Mouse (Mus musculus) activated CD4-positive, CD25-positive, alpha-beta regulatory T cell, adult 4 months (primary cell): Measurements from ENCODE around the gene Rgs12. TPM values are rescaled to one million over a fixed set of nuclear protein-coding genes. Genes with fewer than 3 reads are reported as not detected.

Source experiments
- ATAC-seq: one replicate; pipeline ENCODE4 v1.8.0; 2017
- polyA plus RNA-seq, 2 experiments: library from polyadenylated mRNA; unstranded; fragments of 100-300 nt; shearing (Covaris generic); gene quantifications; one replicate each; pipeline ENCODE4 v1.2.1; 2017

The Rgs12 gene
- polyA plus RNA-seq, 2 experiments from 2014 or later = 4.8 to 7.8 TPM

DNA sequence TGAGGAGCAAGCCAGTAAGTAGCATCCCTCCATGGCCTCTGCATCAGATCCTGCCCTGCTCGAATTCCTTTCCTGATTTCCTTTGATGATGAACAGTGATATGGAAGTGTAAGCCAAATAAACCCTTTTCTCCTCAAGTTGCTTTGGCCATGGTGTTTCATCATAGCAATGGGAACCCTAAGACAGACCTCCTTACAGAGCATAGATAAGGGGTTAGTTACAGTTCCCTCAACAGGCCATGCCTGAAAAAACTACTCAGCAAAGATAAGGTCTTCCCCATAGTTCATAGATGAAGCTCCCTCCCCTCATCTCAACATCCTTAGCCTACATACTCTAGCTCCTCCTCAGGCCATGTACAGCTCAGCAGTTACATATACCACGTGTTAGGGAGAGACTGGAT, 35.7 kb downstream of the Rgs12 start:
- no peak for ATAC-seq

DNA sequence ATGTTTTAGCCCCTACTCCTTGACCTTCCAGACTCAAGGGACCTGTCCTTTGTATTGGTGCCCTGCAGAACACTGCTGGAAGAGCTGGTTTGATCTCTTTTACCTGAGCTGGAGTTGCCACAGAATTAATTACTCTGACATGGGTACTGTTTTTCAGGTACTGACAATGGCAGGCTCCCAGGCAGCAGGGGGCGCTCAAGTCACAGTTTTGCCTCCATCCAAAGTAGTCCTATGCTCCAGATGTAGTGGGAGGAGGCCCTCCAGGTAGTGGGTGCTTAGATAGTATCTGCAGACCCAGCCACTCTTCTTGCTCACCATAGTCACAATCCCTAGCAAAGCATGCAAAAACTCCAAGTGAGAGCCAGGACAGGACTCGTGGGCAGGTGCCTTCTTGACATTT, 36.6 kb downstream of the Rgs12 start:
- peak; percentile 32 for ATAC-seq

DNA sequence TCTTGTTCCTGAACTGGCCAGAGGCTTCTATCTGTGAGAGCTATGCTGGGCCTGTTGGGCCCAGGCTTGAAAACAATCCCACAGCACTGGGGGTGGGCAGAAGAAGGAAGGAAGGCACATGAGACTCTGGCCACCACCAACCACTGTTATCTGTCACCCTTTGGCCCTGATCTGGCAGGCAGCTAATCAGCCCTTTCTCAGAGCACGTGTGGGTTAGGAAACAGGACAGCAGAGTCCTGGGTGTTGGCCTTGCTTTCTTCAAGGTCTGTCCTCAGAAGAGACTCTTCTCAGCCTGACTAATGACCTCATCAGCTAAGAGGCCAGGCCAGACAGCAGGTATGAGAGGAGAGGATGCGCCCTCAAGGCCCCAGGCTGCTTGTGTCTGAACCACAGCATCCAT, 38.2 kb downstream of the Rgs12 start:
- ATAC-seq = no peak

DNA sequence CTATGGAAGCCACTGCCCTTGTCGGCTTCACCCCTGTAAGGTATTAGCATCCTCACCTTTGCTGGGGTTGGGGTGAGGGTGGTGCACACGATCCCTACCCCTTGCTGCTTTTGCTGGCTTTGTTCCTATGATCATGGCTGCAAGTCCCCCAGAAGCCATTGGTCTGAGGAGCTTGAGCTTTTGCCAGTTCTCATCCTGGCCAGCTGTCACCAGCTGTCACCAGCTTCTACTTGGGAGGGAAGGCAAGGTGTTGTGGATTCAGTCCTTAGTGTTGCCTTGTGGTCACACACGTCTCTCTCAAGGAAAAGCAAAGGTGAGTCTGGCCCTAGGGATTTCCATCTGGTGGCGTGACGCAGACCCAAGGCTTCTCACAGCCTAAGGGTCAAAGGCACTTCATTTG, 39.4 kb downstream of the Rgs12 start:
- no peak for ATAC-seq

DNA sequence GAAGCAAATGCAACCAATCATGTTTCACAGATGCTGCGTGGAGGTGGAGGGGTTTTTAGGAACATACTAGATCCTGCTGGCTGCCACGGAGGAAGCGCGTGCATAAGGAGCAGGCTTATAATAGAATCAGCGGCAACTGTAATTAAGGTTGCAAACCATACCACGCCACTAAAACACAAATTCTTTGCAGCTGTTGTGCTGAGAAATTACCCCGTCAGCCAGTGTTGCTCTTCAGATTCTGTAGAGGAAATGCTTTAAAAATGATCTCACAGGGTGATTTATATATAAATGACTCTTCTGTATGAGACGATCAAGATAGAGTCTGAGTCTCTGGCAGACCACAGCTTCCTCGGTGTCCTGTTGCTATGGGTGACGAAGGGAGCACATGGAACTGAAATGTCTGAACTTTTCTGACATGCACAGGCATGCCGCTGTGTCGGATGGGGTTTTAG, 40.1 kb downstream of the Rgs12 start:
- ATAC-seq = peak; percentile 49

DNA sequence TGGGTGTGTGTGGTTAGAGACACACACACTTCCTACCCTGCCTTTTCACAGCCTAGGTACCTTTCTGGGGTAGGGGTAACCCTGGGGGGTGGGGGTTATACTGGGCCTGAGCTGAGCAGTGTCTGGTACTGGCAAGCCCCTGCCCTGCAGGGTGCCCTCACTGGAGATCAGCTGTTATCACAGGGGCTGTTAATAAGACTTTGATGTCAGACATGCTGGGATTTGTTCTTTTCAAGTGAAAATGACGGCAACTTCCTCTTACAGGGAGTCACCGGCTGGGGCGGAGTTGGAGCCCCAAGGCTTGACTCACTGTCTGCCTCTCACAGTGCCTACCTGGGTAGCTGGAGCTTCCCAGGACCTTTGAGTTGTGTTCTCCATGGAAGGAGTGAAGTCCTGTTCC, 49.5 kb downstream of the Rgs12 start:
- ATAC-seq = no peak

DNA sequence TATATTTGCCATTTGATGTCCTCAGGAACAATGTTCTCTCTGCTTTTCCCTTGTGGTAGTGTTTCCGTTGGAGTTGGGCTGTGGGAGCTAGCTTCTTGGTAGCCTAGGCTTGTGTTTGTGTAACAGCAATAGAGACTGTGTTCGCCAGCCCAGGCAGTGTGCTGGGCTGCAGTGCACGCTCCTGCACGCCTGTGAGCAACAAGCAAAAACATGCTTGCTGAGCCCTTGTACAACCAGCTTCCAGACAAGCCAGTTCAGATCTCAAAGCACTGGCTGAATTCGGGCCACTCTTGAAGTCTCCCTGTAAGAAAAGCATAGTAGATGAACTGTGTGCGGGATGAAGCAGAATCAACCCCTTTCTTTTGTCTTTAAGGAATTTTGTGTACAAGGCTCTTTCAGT, 50.0 kb downstream of the Rgs12 start:
- no peak for ATAC-seq

DNA sequence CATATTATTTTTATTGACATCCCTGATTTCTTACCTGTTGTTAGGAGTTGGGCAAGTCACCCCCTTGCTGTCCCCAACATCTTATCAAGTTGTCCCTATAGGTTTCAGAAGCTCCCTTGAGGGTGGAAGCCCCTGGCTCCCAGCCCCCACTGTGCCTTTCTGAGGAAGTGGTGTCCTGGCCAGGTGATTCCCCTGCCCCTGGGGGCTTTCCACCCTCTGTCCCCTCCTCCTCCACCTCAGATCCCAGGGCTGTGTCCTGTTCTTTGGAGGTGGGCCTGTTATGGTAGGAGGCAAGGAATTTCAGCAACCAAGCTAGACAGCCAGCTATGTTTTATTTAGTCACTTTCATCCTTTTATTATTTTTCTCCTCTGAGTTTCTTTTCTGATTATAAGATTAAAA, 51.1 kb downstream of the Rgs12 start:
- ATAC-seq = no peak

DNA sequence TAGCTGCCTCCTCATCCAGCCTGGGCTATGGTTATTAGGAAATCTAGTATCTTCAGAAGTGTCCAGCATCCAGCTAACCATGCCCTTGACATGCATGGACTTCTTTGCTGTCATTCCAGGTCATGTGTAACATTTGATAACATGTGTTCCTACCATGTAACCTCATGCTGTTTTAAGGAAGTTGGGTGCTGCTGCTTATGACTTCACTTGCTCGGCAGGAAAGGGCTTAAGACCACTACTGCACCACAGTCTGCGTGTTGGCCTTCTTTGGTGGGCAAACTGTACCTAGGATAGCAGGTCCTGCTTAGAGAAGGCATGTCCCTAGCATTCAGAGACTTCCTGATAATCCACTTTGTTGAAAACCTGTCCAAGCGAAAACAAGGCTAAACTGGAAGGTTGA, 51.9 kb downstream of the Rgs12 start:
- ATAC-seq = no peak

DNA sequence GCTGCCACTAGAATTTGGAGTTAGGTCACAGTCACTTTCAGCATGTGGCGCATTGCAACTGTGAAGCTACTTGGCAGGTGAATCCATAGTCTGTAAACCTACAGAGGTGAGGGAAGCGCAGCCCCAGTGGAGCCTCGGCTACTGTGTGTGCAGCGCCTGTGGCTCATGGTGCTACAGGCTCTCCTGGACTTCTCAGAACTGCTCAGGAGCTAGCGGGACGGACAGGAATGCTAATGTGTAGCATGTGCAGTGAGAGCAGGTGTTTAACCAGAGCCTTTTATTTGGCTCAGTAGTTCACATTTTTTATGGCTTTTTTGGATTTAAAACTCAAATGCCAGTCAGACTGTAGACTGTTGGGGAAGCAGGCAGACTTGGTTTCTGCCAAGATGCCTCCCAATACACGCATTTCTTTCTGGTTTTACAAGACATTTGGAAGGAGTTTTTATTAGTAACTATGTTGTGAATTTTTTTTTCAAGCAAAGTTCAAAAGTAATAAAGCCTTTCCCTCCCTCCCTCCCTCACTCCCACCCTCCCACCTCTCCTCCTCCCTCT, 54.4 kb downstream of the Rgs12 start:
- no peak for ATAC-seq

DNA sequence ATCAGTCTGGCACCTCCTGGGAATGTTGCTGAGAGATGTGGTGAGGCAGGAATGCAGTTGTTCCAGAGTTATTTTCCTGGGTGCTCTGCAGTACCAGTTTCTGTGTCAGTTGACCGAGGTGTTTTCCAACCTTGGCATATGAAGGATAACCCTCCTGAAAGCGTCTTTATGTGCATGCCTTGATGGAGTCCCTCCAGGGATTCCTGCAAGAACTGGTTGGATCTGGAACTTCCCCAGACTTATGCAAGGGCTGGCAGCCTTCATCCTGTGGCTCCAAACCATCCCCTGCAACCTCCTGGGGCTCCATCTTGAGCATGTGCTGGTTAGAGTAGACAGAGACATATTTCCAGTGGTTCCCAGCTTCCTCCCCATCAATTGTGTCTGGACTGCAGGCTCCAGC, 55.5 kb downstream of the Rgs12 start:
- no peak for ATAC-seq

DNA sequence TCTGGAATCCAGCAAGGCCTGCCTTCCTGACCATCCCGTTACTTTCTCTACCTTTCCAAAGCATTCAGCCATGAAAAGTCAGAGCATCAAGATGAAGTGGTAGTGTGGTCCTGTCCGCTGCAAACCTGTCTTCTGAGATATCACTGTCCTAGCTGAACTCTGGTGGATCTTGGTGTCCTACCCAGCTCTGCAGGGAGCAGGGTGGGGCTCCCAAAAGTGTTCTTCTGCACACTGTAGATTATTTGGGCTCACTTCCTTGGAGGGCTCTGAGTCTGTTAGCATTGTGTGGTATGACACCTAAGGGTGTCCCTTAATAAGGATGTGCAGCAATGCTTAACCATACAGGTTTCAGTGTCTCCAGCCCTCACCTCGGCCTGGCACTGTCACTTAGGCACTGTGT, 56.4 kb downstream of the Rgs12 start:
- no peak for ATAC-seq

DNA sequence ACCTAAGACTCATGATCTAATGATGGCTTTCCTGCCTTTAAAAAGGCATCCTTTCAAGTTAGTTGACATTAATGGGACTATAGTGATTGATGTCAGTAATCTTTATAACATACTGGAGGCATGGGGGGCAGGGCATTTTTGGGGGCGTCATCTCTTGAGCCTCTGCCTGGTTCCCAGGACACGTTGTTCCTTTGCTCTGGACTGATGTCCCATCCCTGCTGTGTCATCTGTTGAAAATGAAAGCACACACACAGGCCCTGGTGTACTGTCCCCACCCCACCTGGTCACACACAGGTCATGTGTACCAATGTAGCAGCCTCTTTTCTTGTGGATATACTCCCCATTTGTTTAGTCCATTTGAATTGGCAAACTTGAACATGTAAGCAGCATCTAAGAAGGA, 57.4 kb downstream of the Rgs12 start:
- no peak for ATAC-seq

DNA sequence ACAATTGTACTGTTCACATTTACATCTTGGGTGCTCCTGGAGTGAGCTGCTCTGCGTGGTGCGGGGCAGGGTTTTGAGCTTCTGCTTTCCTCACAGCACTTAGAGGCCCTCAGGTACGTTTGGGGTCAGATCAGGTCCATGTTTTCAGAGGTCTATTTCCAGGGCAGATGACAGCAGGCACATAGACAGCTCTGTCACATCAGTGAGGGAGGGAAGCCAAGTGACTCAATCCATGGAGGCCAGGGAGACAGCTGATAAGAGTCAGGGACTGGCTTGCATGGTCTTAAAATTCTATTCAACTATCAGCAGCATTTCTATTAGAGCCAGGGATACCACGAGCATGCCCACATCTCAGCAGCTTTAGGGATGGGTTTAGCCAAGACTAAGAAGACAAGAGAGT, 59.9 kb downstream of the Rgs12 start:
- ATAC-seq = no peak

DNA sequence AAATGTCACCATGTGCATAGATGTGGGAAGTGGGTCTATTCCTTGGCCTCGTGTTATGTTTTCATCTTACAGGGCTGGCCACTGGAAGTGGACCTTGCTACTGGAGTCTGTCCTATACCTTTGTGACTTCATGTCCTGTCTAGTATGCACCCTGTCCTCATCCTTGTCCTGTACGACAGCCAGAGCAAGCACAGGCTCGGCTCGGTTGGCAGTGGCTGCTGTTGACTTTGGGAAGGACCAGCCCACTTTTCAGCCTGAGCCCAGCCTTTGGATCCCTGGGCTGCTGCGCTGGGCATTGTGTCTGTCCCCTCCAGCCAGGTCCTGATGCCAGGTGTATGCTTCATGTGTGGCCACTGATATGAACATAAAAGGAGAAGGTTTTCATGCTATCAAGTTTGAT, 61.4 kb downstream of the Rgs12 start:
- no peak for ATAC-seq

DNA sequence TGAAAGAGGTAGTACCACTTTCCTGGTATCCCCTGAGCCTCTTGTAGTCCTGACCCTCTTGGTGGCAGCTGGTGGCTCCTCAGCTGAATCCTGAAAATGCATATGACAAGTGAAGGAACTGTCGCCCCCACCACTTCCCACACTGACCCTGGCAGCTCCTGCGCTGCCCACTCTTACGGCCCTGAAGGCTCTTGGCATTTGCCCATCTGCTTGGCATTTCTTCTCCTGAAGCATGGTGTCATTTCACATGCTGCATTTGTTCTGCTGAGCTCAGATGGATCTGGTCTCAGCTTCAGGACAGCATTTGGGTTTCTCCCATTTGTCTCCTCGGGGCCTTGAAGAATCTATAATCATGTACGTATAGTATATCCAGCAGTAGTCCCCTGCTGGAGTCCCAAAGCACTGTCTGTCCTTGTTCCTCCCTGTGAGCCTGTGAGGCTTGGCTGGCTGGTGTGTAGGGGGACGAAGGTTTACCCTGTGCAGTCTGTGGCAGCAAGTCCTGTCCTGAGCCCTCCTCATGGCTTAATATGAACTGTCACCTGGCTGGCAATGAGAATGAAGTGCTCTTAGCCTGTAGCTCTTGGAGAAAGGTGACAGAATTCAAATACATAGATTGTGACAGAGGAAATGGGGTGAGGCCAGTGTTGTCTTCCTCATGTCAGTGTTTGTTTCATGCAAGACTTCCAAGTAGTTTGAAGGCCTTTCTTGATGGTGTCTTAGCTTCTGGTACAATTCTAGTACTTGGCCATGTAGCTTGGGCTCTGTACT, 62.1 kb downstream of the Rgs12 start:
- ATAC-seq = no peak

DNA sequence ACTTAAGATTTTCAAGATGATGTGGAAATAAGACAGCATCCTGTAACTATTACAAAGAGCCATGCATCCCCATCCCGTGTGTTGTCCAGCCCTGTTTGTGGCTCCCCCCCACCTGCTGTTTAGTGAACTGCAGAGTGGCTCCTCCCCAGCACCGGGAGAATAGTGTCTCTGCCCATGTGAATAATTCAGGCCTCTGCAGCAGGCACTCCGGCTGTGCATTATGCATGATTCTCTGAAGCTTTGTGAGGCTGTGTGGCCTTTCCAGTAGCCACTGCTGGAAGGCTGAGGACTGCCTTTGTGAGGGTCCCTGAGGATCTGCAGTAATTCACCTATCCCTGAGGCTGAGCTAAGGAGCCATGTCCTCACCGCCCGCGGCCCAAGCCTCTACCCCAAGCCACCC, 64.8 kb downstream of the Rgs12 start:
- ATAC-seq = no peak

DNA sequence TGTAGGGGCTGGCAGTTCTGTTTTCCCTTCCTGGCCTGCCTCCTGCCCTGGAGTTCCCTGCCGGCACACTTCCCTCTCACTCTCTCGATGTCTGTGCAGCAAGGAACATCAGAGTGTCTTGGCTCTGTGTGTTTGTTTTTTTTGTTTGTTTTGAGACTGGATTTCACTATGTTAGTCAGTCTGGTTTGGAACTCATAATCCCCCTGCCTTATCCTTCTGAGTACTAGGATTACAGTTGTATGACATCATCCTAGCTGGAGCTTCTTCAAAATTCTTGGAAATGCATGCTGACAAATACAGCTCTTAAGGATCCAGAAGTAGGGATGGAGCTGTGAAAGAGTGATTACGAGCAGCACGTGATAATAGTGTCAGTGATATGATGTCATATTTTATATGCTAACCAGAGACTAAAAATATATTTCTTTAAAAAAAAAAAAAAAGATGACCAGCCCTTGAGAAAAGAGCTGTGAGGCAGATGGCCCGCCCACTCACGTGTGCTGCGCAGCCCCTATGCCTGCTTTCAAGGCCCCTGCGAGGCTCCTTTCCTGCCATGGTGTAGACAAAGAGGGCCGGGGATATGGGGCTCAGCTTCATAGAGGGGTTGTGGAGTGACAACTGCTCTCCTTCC, 70.5 kb downstream of the Rgs12 start:
- no peak for ATAC-seq

DNA sequence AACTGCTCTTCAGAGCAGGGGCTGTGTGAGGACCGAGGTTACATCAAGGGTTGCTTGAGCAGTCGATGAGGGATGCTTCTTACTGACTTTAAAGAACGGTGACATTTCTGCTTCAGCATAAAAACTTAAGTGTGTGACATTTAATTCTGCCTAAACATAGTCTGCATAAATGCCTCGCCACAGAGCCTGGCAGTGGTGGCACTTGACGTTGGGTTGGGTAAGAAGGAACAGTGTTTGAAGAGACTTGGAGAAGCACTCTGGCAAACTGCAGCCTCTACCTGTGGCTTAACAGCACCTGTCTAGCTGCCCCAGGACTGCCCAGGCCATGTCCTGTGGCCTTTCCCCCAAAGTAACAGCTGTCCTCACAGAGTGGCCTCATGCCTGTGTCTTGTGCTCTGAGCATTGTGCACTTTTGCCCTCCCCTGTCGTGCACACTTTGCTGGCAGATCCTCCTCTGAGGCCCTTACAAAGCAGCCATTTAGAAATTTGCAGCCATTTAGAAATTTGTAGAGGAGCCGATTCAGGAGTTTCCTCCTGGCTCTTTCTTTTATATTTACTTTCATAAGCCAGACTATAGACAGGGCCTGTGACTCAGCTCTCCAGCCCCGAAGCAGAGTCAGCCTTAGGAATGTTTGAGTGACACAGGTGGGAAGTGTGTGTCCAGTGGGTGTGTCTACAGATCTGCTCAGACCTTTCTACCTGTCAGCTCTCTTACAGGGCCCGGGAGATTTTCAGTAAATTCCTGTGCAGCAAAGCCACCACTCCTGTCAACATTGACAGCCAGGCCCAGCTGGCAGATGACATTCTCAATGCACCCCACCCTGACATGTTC, 71.4 kb downstream of the Rgs12 start:
- no peak for ATAC-seq

DNA sequence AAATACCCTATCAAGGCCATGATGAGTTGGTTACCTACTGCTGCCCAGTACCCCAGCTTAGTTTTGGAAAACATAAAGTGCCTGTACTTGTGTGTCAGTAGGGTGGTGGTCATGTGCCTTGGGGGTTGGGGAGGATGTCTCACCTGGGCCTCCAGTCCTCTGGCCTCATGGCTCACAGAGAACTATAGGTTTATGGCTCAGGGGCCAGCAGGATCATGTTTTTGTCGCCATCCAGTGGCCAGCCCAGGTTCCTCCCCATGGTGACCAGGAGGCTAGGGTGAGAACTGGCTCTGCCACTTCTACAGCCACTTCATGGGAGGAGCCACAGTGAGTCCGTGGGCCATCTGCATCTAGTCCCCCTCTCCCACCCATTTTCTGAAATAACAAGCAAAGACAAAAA, 75.7 kb downstream of the Rgs12 start:
- ATAC-seq = no peak

DNA sequence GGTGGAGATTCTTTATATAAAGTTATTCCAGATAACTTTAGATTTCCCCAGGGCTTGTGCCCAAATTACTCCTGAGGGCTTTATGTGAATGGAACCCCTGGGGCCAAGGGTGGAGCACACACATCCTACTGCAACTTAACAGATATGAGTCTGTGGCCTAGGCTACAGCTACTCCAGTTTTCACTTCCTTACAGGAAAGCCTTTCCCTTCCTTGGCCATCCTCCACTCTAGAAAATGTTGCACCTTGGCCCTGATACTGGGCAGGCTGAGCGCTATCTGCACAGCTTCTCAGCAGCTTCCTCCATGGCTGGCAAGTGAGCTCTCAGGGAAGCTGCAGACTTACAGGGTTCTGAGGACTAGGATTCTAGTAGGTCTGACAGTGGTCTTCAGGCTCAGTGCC, 80.1 kb downstream of the Rgs12 start:
- no peak for ATAC-seq

DNA sequence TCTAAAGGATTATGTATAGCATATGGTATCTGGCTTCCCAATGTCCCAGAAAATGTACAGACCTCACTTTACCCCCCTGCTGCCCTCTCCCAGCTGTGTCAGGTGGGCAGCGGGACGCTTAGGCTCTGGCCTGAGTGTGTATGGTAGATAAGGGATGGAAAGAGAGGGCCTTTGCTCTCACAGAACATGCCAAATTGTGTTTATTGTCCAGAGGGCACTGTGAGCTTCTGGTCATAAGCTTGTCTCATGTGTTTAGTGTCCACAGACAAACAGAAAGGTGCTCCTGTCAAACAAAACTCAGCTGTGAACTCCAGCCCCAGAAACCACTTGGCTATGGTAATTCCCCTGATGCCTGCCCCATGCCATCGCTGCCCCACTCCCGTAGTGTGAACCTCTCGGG, 80.5 kb downstream of the Rgs12 start:
- no peak for ATAC-seq

DNA sequence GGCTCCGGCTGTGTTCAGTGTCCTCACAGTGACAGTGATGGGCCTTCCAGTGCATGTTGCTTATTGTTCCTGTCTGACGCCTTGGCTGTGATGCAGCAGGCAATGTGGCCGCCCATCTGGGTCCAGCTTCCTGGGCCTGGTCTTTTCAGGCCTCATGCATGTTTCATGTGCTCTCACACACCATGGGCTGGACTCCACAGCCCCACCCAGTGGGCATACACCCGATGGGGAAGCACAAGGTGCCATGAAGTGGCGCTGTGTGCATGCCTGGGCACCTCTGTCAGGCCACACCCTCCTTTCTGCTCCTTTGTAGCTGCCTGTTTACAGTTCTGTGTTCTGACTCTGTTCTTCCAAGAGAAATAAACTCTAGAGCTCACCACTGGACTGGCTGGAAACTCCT, 83.8 kb downstream of the Rgs12 start:
- ATAC-seq = no peak

DNA sequence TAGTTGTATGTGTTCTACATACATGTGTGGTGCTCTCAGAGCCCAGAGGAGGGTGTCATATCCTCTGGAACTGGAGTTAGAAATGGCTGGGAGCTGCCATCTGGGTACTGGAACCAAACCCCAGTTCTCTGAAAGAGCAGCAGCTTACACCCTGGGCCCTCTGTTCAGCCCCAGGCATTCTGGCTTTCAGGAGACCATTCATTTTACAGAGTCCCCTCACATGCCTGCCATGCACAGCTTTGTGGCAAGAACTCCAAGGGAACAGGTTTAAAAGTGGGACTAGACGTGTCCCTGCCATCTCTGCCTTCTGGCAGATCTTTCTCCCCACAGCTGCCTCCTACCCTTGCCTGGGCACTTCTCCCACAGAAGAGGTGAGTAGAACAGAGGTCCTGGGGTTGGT, 84.4 kb downstream of the Rgs12 start:
- ATAC-seq = no peak
